Mouse (Mus musculus) embryonic fibroblast, embryonic 13.5 days (primary cell): Measurements from ENCODE around the gene Cdk1.

Experiments used
- CTCF ChIP-seq: IDR thresholded peaks from 2 replicates; pipeline ENCODE4 v1.5.1; 2011; ENCODE audit warnings: mild to moderate bottlenecking, control low read depth, low read length, moderate library complexity, borderline replicate concordance; ENCODE audit not compliant: insufficient read depth
- POLR2A ChIP-seq: IDR thresholded peaks from 2 replicates; pipeline ENCODE4 v1.6.1; 2011; ENCODE audit warnings: low read depth, mild to moderate bottlenecking, control low read depth, low read length, moderate library complexity

GRCm38 (mm10) chr10:69326433-69326832 is 26.3 kb downstream of the Cdk1 start:
- TF ChIP-seq CTCF (no peak), POLR2A (no peak)
